Mouse (Mus musculus): ENCODE data around the gene Tmem25.

DNA sequence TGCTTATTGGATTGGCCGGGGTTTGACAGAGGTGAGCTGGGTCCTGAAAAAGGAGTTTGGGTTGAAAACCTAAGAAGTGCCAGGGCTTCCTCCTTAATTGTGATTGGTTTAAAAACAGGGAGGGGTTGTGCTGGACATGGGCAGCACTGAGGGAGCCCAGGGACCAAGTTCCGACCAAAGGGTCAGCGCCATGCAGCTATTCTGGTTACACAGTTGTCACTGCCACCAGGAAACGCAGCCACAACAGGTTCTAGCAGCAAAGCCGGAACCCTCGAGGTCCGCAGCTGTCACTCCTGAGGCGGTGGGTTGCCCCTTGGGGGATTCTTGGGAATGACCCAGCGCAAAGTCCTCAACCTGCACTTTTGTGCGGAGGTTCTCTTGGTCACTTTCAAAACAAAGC, 5.6 kb upstream of the Tmem25 start:
- TF ChIP-seq ZC3H11A (IDR thresholded peaks at IDR 0.05; ENCODE audit: low read depth, low read length) (no peak), JUND (conservative IDR thresholded peaks at IDR 0.05; ENCODE audit: low read depth, low read length) (no peak), ZNF384 (IDR thresholded peaks at IDR 0.05; ENCODE audit: low read depth, low read length) (no peak), ZMIZ1 (IDR thresholded peaks at IDR 0.05; ENCODE audit: low read depth, low read length) (no peak), MAZ (IDR thresholded peaks at IDR 0.05; ENCODE audit: low read depth, low read length) (no peak), POLR2A (IDR thresholded peaks at IDR 0.05; ENCODE audit: low read depth, low read length) (no peak), BHLHE40 (IDR thresholded peaks at IDR 0.05; ENCODE audit: low read depth, low read length) (no peak), CTCF (conservative IDR thresholded peaks at IDR 0.05 in 1 of 2, IDR thresholded peaks at IDR 0.05 in 1 of 2; ENCODE audit: low read depth in 2 of 2, low read length in 2 of 2) (no peak), RCOR1 (conservative IDR thresholded peaks at IDR 0.05; ENCODE audit: low read depth, low read length) (no peak)

Data from CH12.LX (cell line).